Mouse (Mus musculus) embryonic fibroblast, embryonic 13.5 days (primary cell): ENCODE measurements at regions not wholly inside any gene's neighbourhood (a gene's known extent, or its start where the extent isn't known, plus 50 kb on each side); places are given as distances from the start of the nearest gene placed in this dataset.

Source experiments
- CTCF ChIP-seq: IDR thresholded peaks from 2 replicates; pipeline ENCODE4 v1.5.1; 2011; ENCODE audit warnings: mild to moderate bottlenecking, control low read depth, low read length, moderate library complexity, borderline replicate concordance; ENCODE audit not compliant: insufficient read depth
- POLR2A ChIP-seq: IDR thresholded peaks from 2 replicates; pipeline ENCODE4 v1.6.1; 2011; ENCODE audit warnings: low read depth, mild to moderate bottlenecking, control low read depth, low read length, moderate library complexity

DNA sequence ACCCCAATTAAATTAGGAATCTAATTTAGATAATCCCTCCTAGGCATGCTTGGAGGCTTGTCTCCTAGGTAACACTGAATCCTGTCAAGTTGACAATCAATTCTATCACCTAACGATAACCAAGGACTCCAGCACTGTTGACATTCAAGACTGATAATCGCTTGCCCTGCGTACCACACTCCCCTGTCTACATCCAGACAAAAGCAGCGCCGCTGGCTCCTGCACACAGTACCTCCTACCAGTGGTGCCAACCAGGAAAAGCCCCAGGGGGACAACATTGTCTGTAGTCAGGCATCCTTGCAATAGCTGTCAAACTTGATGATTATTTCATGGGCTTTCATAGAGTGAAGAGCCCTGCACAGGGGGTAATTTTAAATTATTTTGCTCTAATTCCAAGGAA lies 253.4 kb upstream of the Prok2 start:
- TF ChIP-seq POLR2A (no peak), CTCF (no peak)
